Mouse (Mus musculus) heart, postnatal 36 days (tissue): ENCODE results near the gene Renbp. TPM values are rescaled to one million over a fixed set of nuclear protein-coding genes. Genes with fewer than 3 reads are reported as not detected.

Experiments
- DNase-seq, 2 experiments: peaks; one replicate each; pipeline ENCODE4 v3.0.0; 2021 to 2022
- intact Hi-C: fragments of 180-260 bp; cut with DNase I; formaldehyde crosslinking; loops from one replicate; pipeline ENCODE4 v1.15.1; 2025
- total RNA-seq, 2 experiments: library from RNA; stranded (reverse); gene quantifications; 2 replicates each; pipeline ENCODE4 v1.2.3; 2021

Gene Renbp
- total RNA-seq, 2 experiments from 2014 or later = 5.4 to 6.7 TPM

DNA sequence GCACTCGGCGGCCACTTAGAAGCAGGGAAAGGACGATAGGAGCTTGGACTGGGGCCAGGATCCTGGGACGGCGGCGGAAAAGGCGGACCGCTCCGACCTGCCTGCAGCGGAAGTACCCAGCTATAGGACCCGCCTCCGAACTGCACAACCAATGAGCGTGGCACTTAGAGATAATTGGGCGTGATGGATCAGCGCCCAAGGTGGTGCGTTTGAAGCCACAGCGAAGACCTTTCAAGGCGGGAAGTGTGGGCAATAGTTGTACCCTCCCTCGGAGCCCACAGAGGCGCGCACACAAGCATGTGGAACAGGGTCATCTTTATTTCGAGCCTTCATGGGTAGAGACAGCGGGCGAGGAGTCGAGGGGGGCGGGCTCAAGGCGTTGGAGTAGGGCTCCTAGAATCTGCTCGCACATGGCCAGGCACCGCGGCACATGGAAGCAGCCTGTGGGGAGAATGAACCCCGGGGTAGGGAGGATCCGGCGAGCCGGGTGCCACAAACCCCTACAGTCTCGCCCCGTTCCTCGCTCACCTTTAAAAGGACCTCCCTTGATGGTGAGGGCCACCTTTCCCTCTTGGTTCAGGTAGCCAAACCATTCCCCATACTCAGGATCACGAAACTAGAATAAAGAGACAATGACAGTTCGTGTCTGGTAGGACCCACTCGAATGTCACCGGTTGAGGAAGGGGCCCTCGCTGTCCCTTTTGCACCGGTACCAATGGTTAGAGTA lies 8.7 kb downstream of the Renbp start, which contains the start of the genes Arhgap4 and Naa10:
Arhgap4 (minus strand) TSS at position 48 of the 727 bp plus-strand sequence.
Naa10 (minus strand) TSS at position 122 of the 727 bp plus-strand sequence.
- intact Hi-C loops = no loop called here
- DNase-seq = peak; percentile 85 to 87

DNA sequence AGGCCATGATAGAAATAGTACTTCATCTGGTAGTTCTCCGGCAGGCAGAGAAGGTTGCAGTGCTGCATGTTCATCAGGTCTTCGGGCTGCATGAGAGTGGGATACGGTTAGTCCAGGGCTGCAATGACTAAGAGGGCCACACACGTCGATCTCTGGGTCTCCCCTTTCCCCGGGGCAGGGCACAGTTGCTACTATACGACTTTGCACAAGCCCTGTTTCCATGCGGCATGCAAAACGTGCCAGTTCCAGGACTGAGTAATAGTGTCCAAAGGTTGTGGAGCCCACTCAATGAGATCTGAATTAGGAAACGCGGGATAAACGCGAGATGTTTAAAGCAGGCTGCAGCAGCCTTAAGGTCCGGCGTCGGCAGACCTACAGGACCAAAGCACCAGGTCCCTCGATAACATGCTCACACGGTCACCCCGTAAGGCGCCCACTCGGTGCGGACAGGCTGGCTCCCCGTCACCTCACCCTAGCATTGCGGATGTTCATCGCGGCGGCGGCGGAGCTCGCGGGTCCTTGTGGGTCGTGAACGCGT lies 9.3 kb downstream of the Renbp start:
- DNase-seq = no peak
- intact Hi-C loops = no loop called here

DNA sequence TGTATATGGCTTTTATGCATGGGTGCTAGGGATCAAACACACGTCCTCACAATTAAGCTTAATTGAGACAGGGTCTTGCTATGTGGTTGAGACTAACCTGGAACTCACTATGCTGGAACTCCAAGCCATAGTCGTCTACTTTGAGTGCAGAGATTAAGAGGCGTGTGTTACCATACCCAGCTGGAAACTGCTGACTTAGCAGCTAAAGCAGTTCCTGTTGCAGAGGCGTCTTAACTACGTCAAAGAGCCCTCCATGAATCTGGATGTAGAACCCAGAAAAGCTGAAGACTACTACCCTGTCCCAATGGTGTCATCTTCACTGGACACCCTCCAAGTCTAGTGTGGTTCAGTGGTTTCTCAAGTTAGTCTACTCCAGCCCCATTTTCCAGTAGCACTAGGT lies 12.0 kb downstream of the Renbp start:
- intact Hi-C loops = loop anchor here (5.0 kb wide), 2 partner anchors 131 to 201 kb away; partner anchors contain the start of genes Abcd1, Bcap31, Idh3g and Ssr4
- DNase-seq = no peak

DNA sequence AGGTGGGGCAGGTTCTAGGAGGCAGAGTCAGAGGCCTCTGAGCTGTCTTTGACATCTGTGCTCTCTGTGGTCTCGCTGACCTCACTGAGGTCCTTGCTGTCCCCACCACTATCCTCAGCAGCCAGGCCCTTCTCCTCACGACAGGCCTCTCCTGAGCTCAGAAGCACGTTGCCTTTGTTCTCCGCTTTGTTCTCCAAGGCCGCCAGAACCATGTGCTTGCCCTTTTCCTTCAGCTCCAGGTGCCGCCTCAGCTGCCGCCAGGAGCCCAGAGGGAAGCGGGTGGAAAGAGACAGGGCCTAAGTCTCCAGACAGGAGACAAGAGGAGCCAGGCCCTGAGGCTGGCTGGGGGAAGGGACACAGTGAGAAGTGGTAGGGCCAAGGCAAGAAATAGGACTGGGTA lies 13.7 kb downstream of the Renbp start:
- no peak for DNase-seq
- intact Hi-C loops = loop anchor here (5.0 kb wide), 2 partner anchors 130 to 200 kb away; partner anchors contain the start of genes Abcd1, Bcap31, Idh3g and Ssr4

DNA sequence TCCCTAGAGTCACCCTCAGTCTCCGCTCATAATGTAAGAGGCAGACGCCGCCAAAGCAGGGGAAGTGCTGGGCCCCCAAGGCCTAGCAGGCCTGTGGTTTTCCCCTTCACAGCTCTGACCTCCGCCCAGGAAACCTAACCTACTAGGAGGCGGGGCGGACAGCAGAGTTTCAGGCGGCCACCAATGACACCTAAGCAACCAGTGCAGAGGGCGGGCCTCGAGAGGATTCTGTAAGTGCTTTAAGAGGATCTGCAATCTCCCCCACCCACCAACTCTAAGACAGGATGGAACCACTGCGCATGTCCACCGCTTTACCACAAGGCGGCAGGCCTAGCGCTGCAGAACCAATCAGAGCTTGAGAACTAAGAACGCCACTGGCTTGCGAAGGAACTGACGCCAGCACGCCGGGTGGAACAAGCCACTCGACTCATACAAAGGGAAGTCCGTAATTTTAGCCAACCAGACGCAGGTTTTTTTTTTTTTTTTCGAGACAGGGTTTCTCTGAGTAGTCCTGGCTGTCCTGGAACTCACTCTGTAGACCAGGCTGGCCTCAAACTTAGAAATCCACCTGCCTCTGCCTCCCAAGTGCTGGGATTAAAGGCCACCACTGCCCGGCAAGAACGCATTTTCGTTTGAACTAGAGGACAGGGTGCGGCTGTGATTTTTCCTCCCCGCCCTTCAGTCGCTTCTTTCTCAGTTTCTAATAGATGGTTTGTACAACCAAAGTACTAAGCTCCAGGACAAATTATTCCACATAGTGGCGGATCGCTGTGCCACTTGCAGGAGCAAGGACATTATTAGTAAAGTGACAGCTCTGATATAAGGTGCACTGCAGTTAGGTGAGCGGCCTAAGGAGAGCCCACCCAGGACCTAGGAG lies 15.6 kb downstream of the Renbp start:
- DNase-seq = peak; percentile 75 to 85
- intact Hi-C loops = loop anchor here (5.0 kb wide), 2 partner anchors 128 to 198 kb away; partner anchors contain the start of genes Abcd1, Bcap31, Idh3g and Ssr4

DNA sequence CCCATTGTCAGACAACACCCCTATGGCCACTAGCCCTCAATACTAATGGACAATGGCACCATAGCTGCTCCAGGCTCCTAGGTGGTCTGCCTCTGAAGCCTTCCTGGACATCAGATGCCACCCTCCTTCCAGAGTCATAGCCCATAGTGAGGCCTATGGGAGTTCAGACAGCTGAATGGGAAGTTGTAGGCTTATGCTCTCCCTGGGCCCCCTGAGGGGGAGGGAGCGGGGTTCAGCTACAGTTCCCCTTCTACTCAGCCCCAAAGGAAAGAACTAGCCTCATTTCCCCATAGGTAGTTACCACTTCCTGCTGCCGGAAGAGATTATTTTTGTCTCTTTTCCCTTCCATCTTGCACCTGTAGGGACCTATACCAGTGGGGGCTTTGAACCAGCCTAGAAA lies 19.1 kb downstream of the Renbp start:
- intact Hi-C loops = no loop called here

DNA sequence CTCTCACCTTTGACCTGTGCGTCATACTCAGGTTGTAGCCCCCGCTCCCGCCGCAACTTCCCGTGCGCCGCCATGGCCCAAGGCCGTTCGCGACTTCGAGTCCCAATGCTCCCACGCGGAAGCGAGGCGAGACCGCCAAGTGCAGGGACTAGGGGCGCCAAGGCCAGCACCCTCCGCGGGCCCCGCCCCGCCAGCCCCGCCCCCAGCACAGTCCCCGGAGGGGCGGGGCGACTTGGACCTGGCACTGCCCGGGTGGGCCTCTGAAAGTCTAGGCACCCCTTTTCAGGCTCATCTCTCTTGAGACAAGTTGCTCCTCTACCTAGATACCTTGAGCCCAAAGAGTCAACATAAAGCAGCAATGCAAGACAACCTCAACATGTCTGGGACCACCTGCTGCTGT lies 19.5 kb downstream of the Renbp start:
- DNase-seq = peak in 1 of 2 experiments; percentile 19
- intact Hi-C loops = no loop called here

More for the DNA sequence above, 19.1 kb downstream of the Renbp start:
- DNase-seq = no peak

DNA sequence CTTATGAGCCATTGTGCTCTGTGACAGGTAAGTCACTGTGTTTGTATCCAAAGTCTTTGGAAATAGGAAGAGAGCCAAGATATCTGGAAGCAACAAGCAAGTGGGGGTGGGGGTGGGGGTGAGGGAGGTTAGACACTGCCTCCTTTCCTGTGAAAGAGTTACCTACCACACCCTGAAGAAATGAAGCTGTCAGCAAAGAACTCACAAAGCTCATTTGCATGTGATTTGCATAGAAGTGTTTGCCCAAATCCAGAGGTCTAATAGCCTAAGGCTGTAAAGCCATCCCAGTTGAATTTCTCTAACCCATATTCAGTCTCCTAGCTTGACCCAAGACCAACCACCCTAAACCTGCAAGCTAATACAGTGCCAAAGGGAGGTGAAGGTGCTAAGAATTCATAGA lies 20.2 kb downstream of the Renbp start:
- intact Hi-C loops = no loop called here
- no peak for DNase-seq

DNA sequence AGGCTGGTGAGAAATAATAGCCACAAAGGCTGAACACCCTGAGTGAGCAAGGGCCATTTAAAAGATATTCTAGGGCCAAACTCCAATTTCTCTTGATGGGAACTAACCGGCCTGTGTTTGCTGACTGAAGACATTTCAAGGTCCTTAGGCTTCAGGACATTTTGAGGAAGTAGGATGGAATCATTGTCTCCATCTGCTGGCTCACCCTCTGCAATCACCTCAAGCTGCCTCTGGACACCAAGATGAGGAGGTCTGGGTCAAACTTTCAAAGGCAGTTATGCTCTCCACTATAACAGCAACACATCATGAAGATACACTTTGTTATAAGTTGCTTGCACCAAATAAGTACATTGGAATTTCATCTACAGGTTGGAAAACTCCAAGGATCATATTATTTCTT lies 20.6 kb downstream of the Renbp start:
- intact Hi-C loops = no loop called here
- no peak for DNase-seq

DNA sequence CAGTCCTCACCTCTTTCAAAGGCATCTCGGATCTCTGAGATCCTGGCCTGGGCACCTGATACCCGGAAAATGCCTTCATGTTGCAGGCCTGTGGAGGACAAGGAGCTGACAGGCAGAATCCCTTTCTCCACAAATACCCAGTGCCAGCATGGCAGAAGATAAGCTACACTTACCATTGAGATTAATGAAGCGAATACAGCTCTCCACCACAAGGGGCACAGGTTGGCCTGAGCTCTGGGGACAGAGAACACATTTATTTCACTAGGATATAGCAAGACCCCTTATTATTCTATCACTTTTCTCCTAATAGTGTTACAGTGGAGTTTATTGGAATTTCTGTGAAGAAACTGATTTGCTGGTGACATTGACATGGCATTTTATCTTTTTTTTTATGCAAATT lies 32.7 kb downstream of the Renbp start:
- intact Hi-C loops = no loop called here
- DNase-seq = no peak

DNA sequence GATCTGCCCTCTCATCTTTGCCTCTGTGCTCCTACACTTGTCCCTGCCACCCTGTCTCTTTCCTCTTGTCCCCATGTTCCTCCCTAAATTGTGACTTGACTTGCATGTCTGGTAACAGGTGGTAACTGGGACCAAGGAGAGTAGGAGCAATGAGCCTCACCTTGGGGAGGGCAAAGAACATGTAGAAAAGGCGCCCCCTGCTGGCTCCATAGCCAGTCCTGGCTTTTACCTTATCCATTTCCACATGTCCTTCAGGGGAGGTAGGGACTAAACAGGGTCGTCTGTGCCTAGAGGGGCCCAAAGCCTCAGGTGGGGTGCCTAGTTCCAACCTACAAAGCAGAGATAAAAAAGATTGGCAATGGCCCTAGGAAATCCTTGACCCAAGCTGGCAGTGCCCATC lies 34.9 kb downstream of the Renbp start, which contains the start of gene L1cam:
L1cam (minus strand) TSS at position 387 of the 400 bp plus-strand sequence.
- peak; percentile 38 to 59 for DNase-seq
- intact Hi-C loops = loop anchor here (1.0 kb wide), 1 partner anchor 97 kb away; no protein-coding TSS in a partner anchor

DNA sequence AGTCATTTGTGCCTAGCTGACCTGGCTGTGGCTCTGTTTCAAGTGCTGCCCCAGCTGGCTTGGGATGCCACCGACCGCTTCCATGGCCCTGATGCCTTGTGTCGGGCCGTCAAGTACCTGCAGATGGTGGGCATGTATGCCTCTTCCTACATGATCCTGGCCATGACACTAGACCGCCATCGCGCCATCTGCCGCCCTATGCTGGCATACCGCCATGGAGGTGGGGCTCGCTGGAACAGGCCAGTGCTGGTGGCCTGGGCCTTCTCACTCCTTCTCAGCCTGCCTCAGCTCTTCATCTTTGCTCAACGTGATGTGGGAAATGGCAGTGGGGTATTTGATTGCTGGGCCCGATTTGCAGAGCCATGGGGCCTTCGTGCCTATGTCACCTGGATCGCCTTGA lies 37.8 kb downstream of the Renbp start:
- intact Hi-C loops = no loop called here
- no peak for DNase-seq

DNA sequence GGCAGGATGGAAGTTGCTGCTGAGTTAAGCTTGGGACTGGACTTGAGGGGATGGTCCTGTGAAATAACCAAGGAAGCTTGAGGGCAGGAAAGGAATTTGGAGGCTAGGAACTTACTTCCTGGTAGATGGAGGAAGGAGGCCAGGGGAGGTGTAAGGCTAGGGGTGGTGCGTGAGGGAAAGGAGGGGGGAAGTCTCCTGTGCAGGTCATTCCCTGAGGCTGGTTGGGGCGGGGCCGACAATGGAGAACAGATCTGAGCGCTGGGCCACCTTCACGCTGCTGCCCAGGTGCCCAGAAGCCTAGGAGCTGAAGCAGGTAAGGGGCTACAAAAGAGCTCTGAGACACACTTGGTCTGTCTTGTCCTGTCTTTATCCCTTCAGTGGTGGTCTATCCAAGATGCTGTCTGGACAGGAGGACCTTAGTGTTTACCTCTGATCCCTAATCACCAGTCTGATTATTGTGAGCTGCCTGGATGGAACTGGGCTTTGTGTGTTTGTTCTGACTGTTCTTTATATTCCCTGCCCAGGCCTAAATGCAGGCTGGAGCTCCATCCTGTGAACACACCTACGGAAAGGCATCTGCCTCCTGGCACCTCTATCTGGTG lies 39.0 kb downstream of the Renbp start, which contains the start of gene Avpr2:
Avpr2 (plus strand) TSS at position 552 of the 602 bp plus-strand sequence.
- intact Hi-C loops = no loop called here
- no peak for DNase-seq

DNA sequence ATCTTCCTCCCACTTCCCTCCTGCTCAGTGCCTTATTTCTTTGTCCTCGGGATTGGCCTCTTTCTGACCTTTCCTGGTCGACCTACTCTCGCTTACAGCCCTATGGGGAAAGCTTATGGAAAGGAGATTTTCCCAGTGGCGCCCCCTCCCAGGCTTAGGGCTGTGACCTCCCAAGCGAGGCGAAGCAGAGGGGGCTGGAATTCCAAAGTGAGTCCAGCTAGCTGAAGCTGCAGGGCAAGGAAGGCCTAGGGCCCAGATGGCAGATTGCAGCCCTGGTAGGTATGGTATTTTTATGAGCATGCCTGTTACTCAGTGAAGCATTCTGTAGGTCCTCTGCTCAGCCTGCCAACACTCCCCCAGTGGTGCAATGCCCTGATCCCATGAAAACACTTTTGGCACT lies 49.2 kb downstream of the Renbp start:
- DNase-seq = no peak
- intact Hi-C loops = no loop called here

DNA sequence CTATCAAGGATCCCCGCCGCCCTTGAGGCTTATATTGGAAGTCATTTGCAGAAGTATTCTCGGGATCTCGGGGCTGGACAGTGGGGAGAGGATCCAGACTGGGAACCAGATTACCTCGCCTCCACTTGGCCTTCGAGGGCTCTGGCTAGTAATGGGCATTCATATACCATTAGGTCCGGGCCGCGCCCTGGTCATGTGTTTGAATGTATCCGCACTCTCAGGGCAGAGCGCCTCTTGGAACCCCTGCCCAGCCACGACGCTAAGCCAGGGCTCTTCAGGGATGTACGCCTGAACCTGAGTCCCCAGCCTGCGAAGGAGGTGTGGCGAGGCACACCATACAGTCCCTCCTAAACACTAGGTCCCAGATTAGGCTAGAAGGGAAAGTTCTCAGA lies 49.6 kb downstream of the Renbp start:
- DNase-seq = no peak

DNA sequence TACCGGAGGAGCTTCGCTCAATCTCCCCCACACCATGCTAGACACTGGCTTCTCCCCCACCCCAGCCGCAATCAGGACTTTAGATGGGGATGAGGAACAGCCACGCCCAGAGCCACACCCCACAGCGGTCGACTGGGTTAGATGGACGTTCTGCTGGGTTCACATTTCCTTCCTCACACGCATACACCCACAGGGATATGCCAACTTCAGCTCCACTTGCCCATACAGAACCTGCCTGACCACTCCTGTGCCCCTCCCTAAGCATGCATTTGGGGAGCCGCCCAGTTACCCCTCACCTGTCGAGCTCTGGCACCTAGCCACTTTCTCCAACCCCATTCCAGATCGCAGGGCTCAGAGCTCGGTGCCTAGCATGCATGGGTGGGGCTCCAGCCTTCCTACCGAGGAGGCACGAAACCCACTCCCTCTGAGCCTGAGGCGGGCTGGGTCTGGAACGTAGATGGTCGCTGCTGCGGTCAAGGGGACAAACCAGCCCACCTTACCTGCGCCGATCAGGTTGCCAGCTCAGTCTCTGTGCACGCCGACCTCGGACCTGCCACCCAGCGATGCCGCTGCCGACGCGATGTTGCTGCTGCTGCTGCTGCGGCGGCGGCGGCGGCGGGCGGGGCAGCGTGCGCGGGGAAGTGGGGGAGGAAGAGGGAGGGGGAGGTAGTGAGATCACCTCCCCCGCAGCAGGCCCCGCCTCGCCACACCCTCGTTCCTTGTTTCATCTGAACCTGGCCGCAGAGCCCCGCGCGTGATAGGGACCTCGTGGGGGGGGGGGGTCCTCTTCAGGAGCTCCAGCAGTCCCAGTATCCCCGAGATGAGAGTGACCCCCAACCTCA lies 50.2 kb downstream of the Renbp start:
- intact Hi-C loops = no loop called here
- DNase-seq = peak; percentile 9 to 16

More for the DNA sequence above, 49.6 kb downstream of the Renbp start:
- intact Hi-C loops = no loop called here

DNA sequence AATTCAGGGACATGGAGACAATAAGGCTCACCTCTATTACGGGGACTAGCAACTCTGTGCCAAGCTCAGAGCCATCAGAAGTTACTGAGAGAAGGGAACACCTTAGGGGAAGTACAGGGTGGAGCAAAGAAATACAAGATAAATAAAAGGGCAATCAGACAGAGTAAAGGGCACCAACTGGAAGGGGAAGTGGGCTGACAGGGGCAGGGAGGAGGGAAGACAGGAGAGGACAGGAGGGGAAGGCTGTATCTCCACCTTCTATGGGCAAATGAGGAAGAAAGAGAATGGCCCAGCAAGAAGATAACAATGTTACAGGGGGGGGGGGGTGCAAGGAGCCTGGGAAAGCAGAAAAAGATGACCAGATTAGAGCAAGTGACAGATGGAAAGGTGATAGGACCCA lies 53.6 kb downstream of the Renbp start:
- no peak for DNase-seq
- intact Hi-C loops = no loop called here

DNA sequence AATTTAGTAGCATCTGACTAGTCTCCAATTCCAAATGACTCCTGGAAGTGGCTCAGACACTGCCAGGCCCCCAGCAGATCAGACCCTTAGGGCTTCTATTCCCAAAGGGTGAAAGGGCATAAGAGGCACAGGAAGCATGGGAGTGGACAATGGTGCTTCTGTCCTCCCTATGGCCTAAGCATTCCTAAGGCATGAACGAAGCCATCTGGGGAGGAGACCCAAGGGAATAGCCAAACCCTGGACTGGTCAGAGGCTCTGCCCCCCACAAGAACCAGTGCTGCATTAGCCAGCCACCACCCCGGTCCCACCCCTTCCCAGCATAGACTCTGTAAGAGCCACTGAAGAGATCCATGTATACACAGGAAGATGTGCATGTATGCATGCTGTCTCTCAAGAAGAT lies 54.8 kb downstream of the Renbp start:
- intact Hi-C loops = no loop called here
- no peak for DNase-seq
